Mouse (Mus musculus): ENCODE results near the gene Gm37240.

- TF ChIP-seq CTCF (IDR thresholded peaks at IDR 0.05; ENCODE audit: insufficient read depth, low read depth, low read length) (no peak), POLR2A (IDR thresholded peaks at IDR 0.05; ENCODE audit: insufficient read depth, low read depth, low read length) (no peak)
Observed at GRCm38 (mm10) chr3:85930671-85931255, 43.4 kb upstream of the Gm37240 start.

Data from olfactory bulb, adult 2 months (tissue).